Mouse (Mus musculus): ENCODE data around the gene 5430427O19Rik. TPM values are rescaled to one million over a fixed set of nuclear protein-coding genes. Genes with fewer than 3 reads are reported as not detected.

5430427O19Rik gene
- 1.5 TPM for polyA plus RNA-seq (2017; shearing (Covaris generic))

GRCm38 (mm10) chrX:85869914-85870483 lies at the start of gene 5430427O19Rik:
5430427O19Rik (plus strand) TSS chrX:85870354.

Other genes starting within 250 kb of the 5430427O19Rik start
- gene Gk, start 93.5 kb upstream of the 5430427O19Rik start, polyA plus RNA-seq (2017; shearing (Covaris generic)), result 3.5 TPM
- not detected for gene Samt3, start 173.8 kb downstream of the 5430427O19Rik start, polyA plus RNA-seq (2017; shearing (Covaris generic))